Mouse (Mus musculus) 3134 (cell line): ENCODE data around the gene Celf2.
"Not testable (repeated sequence)": the region's sequence is repeated elsewhere in the genome, so short reads cannot be mapped to it uniquely, and the experiment has no call there.

Experiments used
- DNase-seq: peaks from one replicate; pipeline ENCODE4 v3.0.0-alpha.2; 2011; ENCODE audit warnings: low spot score; ENCODE audit not compliant: insufficient read length; ENCODE audit errors: extremely low read depth

Gene Celf2

DNA sequence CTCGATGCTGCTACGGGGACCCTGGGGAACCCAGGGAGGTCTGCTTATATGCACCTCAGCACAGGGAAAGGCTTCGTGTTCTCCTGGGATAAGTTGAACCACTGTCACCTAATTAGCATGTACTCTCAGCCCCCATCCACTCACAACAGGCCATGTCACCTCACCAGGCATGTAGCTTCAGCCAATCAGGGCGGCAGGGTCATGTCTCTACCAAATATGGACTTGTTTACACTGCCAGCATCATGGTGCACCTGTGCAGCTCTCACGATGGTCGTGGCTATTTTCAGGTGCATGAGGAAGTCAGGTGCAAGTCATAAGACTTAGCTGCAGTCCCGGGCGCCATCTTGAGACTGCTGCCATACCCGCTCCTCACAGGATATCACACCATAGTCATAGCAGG is at the start of gene Celf2:
Gene Celf2 (minus strand): TSS at position 101 of the 400 bp plus-strand sequence.
- DNase-seq: not testable (repeated sequence)

DNA sequence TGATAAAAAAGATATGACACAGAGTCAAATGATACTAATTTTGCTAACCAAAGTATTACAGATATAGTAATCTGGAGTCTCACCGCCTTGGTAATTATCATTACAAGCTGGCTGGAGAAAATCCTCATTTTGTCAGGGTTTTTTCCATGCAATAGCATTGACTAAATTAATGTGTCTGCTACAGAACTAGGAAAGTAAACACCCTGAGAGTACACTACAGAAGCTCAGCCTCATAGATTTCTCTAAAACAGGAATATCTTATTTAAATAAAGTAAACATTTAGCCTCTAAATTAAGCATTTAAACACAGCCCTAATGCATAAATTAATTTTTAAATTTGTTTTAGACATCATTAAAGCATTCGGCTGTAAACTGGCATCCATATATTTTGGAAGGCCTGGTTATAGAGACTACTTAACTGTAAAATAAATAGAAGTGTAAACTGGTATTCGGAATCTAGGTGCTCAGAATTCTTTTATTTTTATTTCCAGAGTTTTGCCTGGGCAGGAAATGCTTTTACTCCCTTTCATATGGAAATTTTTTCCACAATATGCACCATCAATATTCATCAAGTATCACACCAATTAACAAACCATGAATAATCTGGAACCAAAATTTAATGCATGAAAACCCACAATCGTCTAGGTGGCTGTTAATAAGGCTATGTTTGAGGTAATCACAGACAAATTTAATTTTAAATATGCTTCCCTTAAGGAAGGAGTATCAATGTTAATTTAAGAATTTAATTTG is 46.0 kb upstream of the Celf2 start:
- DNase-seq: no peak

DNA sequence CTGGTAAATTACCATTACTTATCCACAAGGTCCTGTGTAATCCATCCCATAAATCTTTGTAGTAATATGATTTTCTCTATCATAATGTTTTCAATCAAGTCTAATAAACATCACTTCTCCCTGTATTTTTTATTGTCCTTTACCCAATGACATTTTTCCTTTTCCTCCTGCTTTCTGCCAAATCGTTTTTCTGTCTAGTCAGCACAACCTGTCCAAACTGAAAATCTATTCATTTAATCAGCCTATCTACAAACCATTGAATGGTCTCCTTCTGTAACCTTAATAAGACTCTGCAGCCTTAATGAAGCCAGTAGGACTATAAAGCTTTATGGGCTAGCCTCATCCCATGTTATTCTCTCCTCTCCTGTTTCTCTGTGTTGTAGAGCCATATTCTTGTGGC is 45.2 kb upstream of the Celf2 start:
- no peak for DNase-seq

DNA sequence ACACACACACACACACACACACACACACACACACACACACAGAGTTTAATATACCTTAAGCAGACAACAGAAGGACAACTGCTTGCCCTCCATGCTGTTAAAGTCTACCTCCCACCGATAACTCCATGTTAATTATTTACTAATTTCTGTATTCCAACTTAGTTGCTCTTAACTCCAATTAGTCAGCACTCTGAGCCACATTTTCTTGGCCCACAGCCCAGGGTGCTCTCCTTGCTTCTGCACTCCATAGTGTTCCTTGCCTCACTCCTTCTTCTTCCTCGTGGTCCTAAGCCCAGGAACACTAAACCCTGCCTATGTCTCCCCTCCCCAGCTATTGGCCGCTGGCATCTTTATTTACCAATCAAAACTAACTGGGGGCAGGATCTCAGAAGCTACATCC is 43.5 kb upstream of the Celf2 start:
- DNase-seq: no peak

DNA sequence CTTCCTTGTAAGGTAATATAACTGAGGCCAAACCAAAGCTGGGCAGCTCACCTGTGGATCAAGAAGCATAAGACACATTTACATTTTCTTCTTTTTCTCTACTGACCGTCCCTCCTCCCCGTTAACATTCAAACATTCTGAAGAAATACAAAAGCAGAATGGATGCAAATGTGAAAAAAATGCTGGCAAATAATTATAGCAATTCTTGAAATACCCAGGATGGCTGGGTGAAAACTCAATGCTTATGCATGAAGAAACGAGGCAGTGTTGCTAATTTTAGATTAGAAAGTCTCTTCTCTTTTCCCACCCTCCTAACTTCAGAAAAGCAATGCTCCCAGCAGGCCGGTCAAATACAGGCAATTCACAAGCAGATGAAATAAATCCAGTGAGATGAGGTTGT is 39.5 kb upstream of the Celf2 start:
- DNase-seq: no peak

DNA sequence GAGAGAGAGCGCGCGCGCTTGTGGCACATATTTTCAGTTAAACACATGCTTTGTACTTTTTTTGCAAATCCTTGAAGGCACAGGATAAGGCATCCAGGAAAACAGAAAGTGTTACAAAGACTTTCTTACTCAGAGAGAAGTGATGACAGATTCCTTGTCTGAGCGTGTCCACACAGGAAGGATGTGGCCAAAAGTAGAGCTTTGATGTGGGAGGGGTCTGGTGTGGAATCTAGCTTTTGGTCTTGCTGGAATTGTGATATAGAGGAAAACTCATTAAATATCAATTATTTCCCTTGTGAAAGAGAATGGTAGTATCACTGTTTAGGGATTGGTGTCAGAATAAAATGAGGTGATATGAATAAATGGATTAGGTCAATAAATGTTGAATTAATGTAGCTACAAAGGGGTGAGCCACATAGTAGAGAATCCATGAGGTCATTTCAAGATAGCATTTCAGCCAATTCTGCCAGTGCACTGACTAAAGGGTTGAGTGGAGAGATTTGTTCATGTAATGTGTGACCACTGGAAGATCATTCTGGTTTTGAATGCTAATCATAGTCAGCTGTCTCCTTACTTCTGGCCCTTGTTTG is 25.3 kb upstream of the Celf2 start:
- no peak for DNase-seq

DNA sequence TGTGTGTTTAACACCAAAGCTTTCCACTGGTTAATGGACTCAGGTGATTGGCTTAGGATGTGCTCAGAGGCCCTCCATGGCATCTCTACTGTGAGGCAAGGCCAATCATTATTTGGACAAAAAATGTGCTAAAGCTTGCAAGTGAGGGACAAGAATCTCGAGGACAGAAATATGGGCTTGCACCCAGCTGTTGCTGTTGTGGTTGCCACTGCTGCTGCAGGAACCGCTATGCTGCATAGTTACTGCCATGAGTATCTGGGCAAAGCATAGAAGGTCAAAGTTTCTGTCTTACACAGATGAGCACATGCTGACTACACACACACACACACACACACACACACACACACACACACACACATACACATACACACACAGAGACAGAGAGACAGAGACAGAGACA is 24.8 kb upstream of the Celf2 start:
- no peak for DNase-seq

DNA sequence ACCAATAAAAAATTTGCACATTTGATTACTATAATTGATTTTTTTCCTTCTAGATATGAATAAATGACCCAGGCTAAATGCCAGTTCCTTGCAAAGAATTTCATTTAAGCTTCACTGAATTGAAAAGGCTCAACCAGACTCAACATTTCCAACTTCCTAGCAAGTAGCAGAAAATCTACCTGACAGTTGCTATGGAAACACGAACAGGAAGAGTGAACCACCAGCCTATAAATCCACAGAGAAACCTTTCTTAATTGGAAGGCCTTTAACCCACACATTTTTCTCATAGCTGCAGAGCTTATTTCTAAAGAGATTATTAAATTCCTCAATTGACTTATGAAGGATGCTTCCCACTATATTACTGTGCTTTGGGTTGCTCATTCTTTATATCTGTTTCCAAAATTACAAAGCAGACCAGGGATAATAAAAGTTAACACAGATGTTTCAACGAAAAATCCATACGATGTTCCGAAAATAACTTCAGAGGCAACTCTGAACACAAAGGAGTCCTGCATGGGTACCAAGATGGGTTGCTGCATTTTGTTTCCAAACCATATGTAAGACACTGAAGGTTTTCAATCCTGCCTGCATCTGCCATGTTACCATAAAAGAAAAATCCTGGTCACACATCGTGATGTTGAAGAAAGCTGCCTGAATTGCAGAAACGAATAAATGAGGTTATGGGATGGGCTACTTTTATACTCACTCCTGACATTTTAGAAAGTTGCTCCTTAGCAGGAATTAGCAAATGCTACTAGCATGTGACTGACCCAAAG is 22.0 kb upstream of the Celf2 start:
- no peak for DNase-seq

DNA sequence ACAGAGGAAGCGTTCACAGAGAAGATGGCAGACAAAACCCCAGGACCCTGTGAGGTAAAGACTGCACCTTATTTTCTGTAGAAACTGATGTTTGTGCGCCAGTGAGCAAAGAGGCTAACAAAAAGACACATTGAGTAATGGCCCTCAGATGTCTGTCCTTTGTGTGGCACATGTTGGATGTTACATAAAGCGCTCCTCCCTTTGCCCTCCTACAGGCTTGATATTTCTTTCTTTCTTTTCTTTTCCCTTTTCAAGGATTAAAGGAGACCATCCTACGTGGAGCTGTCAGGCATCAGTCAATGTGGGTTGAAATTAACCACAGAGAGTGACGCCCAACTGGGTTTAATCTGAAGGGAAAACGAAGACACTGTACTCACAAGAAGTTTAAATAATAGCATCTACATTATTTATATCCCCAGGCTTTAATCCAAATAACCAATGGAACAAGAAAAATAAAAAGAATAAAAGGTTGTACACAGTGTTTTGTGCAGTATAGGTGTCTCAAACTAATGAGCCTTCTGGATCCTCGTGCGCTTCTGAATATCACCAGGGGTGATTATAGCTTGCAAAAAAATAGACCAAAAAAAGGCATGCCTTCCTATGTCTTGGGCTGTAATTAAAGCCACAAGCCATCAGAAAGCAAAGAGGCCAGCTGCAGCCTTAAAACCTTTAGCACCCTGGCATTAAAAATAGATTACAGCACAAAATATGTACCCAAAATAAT is 21.3 kb upstream of the Celf2 start:
- DNase-seq: no peak

DNA sequence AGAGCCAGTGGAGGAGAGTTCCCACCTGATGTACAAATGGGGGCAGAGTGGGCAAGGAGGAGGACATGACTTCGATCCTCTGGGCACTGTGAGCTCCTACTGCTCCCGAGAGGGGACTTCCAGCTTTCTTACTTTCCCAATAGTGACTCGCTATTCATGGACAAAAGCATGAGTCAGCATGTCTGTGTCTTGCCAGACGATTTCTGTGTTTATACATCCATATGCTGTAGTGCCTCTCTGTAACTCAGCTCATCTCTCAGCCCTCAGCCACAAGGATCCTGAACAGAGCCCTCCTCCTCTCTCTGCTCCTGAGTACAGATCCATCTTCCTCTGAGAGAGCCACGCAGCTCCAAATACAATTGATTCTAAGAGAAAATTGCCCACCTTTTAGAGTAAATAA is 20.3 kb upstream of the Celf2 start:
- DNase-seq: peak; percentile 18

DNA sequence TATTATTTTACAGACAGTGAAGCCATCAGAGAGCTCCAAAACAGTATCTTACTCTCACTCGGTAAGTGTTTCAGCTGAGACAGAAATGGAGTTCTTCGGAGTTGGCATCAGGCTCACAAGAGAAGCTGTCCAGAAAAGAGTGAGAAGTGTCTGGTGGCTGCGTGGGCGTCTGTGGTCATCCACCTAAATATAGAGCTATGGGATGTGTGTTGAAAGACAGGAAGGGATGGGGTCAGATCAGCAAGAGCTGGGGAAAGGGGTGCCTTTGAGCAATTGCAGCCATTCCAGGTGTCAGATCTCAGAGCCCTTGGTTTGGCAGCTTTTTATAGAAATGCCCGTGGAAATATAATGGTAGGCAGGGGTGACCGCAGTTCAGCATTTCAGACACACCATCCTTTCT is 17.3 kb upstream of the Celf2 start:
- DNase-seq: no peak

DNA sequence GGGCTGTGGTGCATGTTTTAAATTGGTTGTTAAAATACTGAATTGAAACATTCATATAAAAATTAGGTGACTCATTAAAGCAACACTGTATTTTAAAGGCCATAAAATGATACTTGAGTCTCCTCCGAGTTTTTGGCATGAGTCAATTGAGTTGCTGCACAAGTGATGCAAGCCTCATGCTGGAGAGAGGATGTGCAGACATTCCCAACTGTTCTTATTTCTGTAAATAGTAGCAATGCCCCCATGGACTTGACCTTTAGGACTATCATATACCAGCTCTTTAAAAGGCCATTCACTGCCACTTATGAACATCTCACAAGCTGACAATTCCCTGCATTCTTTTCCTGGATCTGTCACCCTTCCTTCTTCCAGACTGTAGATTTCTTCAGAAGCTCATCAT is 10.1 kb upstream of the Celf2 start:
- peak; percentile 9 for DNase-seq

DNA sequence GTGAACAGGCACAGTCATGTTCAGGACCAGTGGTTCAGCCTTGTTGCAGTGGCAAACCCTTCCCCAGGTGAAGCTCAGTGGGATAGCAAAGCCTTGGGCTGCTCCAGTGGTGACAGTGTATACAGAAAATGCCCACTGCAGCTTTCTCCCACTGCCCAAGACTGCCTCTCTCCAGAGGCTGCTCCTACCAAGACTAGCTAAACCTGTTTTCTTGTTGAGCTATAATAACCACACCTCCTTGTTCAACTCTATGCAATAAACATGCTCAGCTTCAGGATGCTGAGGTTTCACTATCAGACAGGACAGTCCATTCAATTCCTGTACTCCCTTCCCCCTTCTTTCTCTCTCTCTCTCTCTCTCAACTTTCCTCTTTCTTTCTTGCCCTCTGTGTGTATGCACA is 15.9 kb downstream of the Celf2 start:
- DNase-seq: no peak

DNA sequence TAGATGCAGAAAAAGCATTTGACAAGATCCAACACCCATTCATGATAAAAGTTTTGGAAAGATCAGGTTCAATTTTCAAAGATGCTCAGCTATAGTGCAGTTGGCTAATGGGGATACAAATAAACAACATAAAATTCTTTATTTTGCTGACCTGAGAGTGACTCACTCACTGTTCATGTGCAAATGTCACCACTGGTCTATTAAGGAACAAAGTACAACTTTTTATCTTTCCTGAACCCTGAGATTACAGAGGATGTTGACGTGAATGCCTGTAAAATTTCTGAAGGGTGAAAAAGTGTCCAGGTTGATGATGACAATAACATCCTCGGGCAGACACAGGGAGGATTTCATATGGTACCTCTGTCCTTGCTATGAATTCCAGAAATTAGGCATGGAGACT is 24.4 kb downstream of the Celf2 start:
- DNase-seq: no peak

DNA sequence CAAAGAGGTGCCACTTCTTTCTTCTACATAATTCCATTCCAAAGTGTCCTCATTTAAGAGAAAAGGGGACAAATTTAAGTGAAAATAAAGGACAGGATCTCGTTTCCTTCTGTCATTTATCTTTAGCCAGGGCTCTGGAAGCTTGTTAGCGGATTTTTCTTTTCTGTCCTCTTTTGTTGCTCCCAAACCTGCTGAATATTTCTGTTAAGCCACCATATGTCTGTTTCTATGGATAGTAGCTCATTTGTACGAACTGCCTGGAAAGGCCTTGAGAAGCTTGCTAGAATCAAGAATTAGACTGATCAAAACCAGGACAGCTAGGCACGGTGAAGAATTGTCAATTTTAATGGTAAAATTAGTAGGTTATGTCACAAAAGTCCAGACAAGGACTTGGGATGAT is 27.3 kb downstream of the Celf2 start:
- DNase-seq: no peak

DNA sequence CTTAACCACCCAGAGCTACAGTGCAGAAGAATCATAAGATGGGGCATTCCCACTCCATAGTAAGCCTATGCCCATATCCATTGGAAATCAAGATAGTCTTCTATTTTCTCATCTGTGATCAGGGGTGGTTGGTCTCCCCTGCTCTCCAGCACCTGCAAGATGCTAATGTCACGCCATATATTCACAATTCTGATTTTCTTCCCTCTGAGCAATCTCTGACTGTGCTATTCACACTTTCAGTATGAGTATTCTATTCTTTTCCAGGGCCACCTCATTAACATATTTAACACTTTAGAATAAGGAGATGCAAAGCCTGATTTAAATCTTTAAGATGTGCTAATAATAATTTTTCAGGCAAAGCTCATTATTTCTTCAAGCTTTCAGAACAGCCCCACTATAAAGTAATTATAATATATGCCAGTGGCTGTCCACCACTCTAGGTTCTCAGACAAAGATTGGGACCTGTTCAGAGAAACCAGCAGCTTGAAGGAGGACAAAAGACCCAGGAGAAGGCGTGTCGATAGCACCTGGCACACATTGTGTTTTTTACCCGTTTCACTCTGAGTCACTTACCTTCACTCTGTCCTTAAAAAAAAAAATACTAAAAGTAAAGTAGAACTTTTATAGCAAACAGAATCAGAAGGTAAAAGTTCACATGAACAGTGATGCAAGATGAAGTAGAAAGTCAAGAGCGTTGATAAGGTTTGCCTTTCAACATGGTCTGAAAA is 48.9 kb downstream of the Celf2 start:
- no peak for DNase-seq

DNA sequence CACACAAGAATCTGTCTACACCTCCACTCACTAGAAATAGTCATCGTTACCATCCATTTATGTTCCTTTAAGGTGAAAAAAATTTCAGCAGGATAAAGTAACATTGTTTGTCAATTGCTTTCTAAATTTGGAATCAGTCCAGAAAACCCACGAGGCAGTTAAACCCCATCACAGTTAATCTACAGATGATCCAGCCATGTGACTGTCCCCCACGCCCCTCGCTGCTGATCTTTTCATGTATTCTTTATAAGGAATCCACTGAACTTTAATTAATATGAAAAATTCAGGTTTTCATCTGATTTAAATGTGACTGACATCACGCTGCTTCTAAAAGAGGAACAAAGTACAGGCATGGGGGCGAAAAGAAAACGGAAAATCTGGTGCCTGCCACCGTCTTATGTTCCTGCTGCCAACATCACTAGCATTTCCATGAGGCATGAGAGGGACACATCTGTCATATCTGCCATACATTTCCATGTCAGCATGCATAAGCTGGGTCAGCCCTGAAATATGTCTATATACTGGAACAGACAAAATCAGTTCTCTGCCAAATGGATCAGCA is 70.6 kb downstream of the Celf2 start:
- DNase-seq: no peak

DNA sequence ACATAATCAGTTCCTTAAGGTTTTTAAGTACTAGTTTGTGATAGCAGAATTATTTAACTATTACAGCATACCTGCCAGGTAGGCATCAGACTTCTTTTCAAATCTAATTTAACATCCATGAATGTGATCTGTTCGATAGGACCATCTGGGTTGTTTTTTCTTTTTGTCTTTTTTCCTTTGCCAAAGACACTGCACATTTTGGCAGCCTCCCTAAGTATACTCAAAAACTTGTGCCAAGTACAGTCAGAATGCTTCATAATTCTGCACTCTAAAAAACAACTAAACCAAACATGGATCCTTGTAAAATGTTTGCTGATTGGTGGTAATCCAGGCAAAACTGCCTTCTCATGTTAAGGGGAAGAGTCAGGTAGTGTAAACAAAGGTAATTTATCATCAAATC is 82.9 kb downstream of the Celf2 start:
- DNase-seq: no peak

DNA sequence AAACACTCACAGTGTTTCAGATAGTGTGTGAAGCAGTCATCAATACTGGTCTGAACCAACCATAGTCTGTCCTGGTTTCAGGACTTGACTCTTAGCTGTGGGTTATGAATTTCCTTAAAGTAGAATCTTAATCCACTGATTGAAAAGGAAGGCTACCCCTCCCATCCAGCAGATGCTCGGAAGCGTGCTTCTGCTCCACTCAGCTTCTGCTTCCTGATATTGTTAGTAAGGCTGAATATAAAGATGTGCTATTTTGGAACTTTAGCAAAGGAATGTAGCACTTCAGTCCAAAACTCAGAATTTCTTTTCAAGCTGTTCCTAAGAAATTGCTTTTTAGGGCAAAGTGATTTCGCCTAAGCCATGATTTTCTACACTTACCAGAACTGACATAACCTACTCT is 108.8 kb downstream of the Celf2 start:
- no peak for DNase-seq

DNA sequence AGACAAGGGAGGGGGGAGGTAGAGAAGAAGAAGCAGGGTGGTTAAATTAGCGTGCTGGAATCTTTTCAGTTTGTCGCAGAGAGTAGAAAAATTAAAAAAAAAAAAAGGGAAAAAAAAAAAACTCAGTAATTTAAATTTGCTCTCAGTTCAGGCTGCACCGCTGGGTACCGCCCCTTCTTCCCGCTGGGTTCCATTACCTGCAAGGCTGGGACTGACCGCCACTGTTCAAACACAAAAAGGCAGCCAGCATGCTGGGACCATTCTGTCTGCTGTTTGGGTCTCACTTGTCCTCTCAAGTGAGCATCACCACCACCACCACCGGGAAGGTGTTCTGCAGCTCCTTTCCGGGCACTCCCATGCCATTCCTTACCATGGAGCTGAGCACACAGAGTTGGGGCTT is 113.4 kb downstream of the Celf2 start:
- DNase-seq: no peak
